Mouse (Mus musculus): Measurements from ENCODE around the gene Adamtsl1. TPM values are rescaled to one million over a fixed set of nuclear protein-coding genes. Genes with fewer than 3 reads are reported as not detected.

The Adamtsl1 gene
- total RNA-seq, 2 experiments from 2014 or later = 4.5 to 5.5 TPM

GRCm38 (mm10) chr4:85879376-85879775 is 365.4 kb downstream of the Adamtsl1 start:
- DNase-seq (ENCODE audit: low spot score in 2 of 2) = no peak
- intact Hi-C loops (cut with DNase I) = no loop called here

DNA sequence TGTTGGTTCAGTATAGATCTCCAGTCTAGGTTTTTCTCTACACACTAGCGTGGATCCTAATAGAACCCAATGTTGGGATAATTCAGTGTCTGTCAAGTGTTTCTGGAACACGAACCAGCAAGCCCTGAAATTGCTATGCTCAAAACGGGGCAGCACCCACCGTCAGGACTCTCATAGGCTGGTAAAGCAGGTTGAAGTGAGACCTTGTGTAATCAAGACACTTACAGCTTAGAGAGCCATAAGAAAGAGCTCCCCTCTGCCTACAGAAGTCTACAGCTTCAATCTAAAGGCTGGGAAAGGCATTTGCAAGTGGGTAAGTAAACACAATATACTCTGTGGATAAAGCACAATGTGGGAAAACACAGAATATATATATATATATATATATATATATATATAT is 367.3 kb downstream of the Adamtsl1 start:
- intact Hi-C loops (cut with DNase I) = no loop called here
- DNase-seq (ENCODE audit: low spot score in 2 of 2) = no peak

GRCm38 (mm10) chr4:85884031-85884430 is 370.1 kb downstream of the Adamtsl1 start:
- intact Hi-C loops (cut with DNase I) = no loop called here
- DNase-seq (ENCODE audit: low spot score in 2 of 2) = no peak

- intact Hi-C loops (cut with DNase I) = no loop called here
- DNase-seq (ENCODE audit: low spot score in 2 of 2) = no peak
Measured at GRCm38 (mm10) chr4:85889877-85890598, 376.1 kb downstream of the Adamtsl1 start.

DNA sequence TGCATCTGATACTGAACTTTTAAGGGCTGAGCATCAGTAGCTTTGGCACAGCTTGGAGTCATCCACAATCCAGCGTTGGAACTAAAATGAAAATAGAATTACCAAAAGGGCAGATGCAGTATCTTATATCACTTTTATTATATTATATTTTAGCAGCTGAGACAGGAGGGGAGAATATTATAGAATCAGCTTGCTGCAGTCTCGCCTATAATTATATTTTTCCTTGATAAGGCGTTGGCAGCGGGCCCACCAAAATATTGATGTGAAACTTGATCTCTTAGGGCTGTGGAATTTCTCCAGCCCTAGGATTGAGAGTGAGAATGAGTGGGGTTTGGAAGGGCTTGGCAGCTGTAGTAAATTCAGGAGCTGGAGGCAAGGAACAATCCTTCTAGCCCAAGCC is 387.3 kb downstream of the Adamtsl1 start:
- intact Hi-C loops (cut with DNase I) = no loop called here
- no peak for DNase-seq (ENCODE audit: low spot score in 2 of 2)

DNA sequence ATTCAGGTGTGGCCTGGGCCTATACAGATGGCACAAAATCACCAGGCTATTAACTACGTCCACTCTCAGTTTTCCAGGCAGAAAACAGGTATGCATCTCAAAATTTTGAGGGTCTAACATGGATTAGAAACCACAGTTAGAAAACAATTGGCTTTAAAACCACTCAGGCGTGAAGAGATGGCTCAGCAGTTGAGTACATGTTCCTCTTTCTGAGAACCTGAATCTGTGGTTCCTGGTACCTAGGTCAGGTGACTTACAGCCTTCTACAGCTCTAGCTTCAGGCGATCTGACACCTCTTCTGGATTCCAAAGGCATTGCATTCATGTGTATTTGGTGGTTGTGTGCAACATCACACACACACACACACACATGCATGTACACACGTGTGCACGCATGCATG is 390.2 kb downstream of the Adamtsl1 start:
- no peak for DNase-seq (ENCODE audit: low spot score in 2 of 2)
- intact Hi-C loops (cut with DNase I) = no loop called here

DNA sequence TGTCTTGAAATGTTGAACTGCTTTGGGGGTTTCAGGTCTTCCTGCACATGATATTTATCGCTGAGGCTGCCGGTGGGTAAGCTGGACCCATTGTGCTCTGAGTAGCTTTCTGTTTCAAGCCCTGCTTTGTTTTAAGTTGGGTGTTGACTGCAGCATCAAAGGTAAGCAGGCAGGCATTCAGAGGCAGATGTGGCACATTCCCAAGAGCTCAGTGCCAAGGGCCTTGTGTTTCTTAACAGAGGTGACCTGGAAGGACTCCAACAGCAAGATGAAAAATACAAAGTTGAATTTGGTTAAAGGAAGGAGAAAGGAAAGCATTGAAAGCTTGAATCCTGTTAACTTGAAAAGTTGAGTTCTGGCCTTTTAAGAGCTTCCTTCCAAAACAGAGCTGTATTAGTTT is 402.1 kb downstream of the Adamtsl1 start:
- DNase-seq (ENCODE audit: low spot score in 2 of 2) = no peak
- intact Hi-C loops (cut with DNase I) = no loop called here

DNA sequence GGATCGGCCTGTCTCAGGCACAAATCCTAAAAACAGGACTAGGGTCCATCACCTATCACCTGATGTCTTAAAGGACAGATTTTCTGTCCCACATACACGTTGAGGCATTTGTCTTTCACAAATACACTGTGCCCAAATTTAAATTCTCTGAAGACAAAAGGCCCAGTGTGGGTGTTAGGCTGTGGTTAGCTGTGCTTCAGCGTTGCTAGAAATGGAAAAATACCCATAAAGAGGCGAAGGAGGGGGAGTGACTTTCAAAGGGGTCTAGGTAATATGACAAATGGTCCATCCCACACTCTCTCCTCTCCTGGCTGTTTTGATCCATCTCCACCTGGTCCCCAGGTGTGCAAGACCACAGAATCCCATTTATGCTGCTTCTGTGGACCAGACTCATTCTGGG is 404.4 kb downstream of the Adamtsl1 start:
- DNase-seq (ENCODE audit: low spot score in 2 of 2) = no peak
- intact Hi-C loops (cut with DNase I) = no loop called here

- peak in 1 of 2 experiments; percentile 26 for DNase-seq (ENCODE audit: low spot score in 2 of 2)
Measured at GRCm38 (mm10) chr4:85920474-85920873, 406.5 kb downstream of the Adamtsl1 start.

DNA sequence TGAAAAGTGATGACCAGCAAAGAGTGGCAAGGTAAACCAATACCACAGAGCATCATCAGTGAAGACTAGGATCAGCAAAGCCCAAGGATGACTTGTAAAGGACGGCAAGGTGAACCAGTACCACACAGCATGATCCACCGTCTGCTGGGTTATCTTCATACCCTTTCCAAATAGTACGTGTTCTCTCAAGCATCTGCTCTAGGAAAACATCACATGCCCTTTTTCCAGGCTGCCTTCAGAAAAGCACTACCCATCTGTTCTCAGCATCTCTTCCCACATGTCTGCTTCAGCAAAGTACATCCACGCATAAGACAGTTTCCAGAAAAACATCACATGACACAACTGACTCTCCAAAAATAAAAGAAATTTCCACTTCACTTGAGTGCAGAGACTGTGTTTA is 408.8 kb downstream of the Adamtsl1 start:
- peak; percentile 26 to 69 for DNase-seq (ENCODE audit: low spot score in 2 of 2)
- intact Hi-C loops (cut with DNase I) = no loop called here

More at GRCm38 (mm10) chr4:85920474-85920873, 406.5 kb downstream of the Adamtsl1 start:
- intact Hi-C loops (cut with DNase I) = no loop called here

- DNase-seq (ENCODE audit: low spot score in 2 of 2) = no peak
- intact Hi-C loops (cut with DNase I) = no loop called here
Measured at GRCm38 (mm10) chr4:85932129-85932528, 418.2 kb downstream of the Adamtsl1 start.

DNA sequence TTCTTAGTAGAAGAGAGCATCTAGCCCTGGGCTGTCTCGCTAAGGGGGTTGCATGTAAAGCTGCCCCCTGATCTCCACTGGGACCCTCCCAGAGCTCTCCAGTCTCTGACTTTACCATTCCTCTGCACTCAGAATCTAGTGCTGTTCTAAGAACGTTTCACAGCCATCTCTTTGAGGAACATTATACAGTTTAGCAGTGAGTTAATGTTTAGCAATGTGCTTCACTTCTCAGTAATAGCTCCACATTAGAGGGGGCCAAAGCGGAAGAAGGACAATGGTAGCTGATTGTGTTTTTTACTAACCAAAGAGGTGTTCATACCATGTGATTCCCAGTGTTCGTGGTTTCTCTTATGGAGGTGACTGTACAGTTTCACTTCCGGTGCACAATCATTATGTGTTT is 425.5 kb downstream of the Adamtsl1 start:
- intact Hi-C loops (cut with DNase I) = no loop called here
- no peak for DNase-seq (ENCODE audit: low spot score in 2 of 2)

DNA sequence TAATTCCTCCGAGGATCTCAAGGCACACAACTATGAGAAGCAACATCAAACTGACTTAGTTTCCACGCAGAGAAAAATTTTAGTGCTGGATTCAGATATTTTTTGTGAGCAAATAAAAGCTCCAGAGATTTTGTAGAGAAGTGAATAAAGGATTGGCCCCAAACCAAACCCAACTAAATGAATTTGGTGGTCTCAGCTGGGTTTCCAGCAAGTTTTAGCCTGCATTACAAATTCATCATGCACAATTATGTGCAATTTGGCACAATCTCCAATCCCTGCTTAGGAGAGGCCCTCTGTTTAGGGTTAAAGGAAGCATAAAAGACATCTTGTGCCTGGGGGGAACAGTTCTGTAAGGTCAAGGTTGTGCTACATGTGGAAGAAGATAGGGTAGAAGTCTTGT is 427.9 kb downstream of the Adamtsl1 start:
- intact Hi-C loops (cut with DNase I) = no loop called here
- DNase-seq (ENCODE audit: low spot score in 2 of 2) = no peak

DNA sequence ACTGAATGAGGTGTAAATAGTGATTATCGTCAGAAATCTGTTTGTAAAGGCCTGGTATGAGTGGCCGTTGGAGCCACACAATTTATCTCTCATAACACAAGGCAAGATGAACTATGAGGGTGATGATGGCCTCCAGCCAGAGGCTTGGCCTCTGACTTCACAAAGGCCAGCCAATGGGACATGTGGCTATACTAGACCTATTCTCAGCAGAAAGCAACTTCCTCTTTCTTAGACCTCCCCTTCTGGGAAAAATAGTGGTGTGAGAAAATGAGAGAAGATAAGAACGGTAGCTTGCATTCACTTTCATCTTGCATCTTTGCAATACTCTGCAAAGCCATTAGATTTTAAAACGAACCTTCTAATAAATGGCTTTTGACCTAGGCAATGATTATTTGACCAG is 439.6 kb downstream of the Adamtsl1 start:
- DNase-seq (ENCODE audit: low spot score in 2 of 2) = no peak
- intact Hi-C loops (cut with DNase I) = no loop called here

GRCm38 (mm10) chr4:85955387-85955786 is 441.4 kb downstream of the Adamtsl1 start:
- intact Hi-C loops (cut with DNase I) = no loop called here

GRCm38 (mm10) chr4:85957266-85957665 is 443.3 kb downstream of the Adamtsl1 start:
- no peak for DNase-seq (ENCODE audit: low spot score in 2 of 2)
- intact Hi-C loops (cut with DNase I) = no loop called here

More at GRCm38 (mm10) chr4:85955387-85955786, 441.4 kb downstream of the Adamtsl1 start:
- no peak for DNase-seq (ENCODE audit: low spot score in 2 of 2)

GRCm38 (mm10) chr4:85957879-85958278 is 443.9 kb downstream of the Adamtsl1 start:
- no peak for DNase-seq (ENCODE audit: low spot score in 2 of 2)
- intact Hi-C loops (cut with DNase I) = no loop called here

DNA sequence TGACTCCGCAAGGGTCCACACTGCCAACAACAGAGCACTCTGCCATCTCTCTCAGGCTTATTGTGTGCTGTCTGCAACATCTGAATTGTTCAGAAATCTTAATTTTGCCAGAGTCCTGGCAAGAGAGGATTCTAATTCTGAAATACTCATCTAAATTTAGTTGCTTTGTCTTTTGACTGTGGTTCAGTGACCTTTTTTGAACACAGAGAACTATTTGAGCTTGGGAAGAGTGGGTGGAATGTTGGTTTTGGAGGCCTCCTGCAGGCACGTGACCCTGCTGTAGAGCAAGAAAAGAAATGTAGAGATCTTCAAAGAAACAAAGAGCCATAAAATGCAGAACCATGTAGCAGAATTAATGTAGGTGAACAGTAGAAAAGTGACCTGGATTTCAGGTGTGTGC is 445.0 kb downstream of the Adamtsl1 start:
- intact Hi-C loops (cut with DNase I) = no loop called here
- no peak for DNase-seq (ENCODE audit: low spot score in 2 of 2)

DNA sequence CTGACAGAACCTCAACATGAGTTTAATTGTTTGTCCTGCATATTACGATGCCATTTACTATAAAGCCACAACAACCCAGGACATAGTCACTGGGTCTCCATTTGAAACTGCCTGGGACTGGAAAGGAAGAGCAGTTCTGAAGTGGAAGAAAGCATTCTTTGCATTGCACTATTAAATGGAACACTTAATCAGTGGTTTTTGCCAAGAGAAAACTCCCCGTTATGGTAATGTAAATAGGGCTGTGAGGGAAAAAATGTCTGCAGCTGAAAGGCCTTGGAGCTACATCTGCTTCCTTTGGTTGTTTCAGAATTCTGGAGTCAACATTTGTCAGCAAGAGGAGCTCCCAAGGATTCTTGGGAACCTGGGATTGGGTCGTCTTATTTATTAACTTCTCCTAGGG is 462.2 kb downstream of the Adamtsl1 start:
- DNase-seq (ENCODE audit: low spot score in 2 of 2) = no peak
- intact Hi-C loops (cut with DNase I) = no loop called here

DNA sequence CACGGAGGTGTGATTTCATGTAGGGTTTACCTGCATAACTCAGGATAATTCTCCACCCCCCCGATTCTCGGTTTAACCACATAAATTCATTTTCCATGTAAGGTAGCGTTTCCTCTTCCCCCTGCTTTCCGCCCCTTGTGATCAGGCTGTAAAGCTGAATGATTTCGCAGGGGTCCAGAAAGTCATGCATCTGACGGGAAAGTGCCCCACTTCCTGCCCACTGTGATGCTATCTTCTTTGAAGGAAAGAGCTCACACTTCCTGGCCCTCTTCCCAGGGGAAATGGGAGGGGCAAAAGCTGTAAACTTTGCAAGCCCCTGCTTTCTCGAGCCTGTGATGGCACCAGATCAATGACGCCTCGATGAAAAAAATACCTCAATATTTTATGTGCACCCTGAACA is 465.2 kb downstream of the Adamtsl1 start:
- DNase-seq (ENCODE audit: low spot score in 2 of 2) = no peak
- intact Hi-C loops (cut with DNase I) = no loop called here

- no peak for DNase-seq (ENCODE audit: low spot score in 2 of 2)
- intact Hi-C loops (cut with DNase I) = no loop called here
Measured at GRCm38 (mm10) chr4:86006596-86006995, 492.6 kb downstream of the Adamtsl1 start.

GRCm38 (mm10) chr4:86013640-86014039 is 499.7 kb downstream of the Adamtsl1 start:
- DNase-seq (ENCODE audit: low spot score in 2 of 2) = peak in 1 of 2 experiments; percentile 7
- intact Hi-C loops (cut with DNase I) = no loop called here

Data from left cerebral cortex, postnatal 14 days (tissue).